Mouse (Mus musculus): ENCODE results near the gene Rpl15. TPM values are rescaled to one million over a fixed set of nuclear protein-coding genes. Genes with fewer than 3 reads are reported as not detected.
A peak's percentile ranks its signal among the peaks of the same experiment; 100 is the strongest.

The Rpl15 gene
- total and polyA plus RNA-seq, 3 experiments = 1,059 to 2,467 (median 2,059) TPM

DNA sequence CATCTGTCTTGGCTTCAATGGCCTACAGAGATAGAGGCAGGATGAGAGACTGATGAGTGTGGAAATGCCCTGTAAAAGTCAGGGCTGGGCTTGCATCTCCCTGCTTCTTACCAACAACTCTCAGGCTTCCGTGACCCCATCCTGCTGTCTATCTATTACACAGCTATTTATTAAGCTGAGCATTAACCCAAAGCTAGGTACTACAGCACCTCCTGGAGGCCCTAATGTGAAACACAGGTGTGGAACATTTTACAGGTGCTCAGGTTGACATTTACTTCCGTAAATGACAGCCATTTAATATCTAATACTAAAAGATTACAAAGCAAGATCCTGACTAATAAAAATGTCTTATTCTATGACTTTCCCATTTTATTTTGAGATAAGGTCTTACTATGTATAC lies 29.5 kb upstream of the Rpl15 start:
- TF ChIP-seq CTCF (conservative IDR thresholded peaks at IDR 0.05 in 1 of 2, IDR thresholded peaks at IDR 0.05 in 1 of 2; ENCODE audit: low read depth in 2 of 2, low read length in 2 of 2) (peak; percentile 17 to 69; a peak in 2 of 4 replicates), RAD21 (IDR thresholded peaks at IDR 0.05; ENCODE audit: low read depth, low read length) (peak; percentile 67), SMC3 (IDR thresholded peaks at IDR 0.05; ENCODE audit: low read depth, low read length) (peak; percentile 63), MAX (IDR thresholded peaks at IDR 0.05; ENCODE audit: low read length) (no peak)
- in situ Hi-C loops (cut with MboI; ENCODE audit: low pct_ligation_motif_present, low pct_unique_long_range_greater_than_20kb, low sequenced_read_pairs) = no loop called here
- H3K4me3 ChIP-seq (replicated peaks in 1 of 3; ENCODE audit: low read depth in 2 of 3, low read length in 2 of 3, poor library complexity in 1 of 3) = no peak overlapping the region
- H3K9me3 ChIP-seq (replicated peaks; ENCODE audit: low read length) = no peaks in the 10 kb centered on the region
- H3K27ac ChIP-seq (ENCODE audit: insufficient read depth, low read depth) = no peak overlapping the region
- DNase-seq (ENCODE audit: extremely low read depth) = no peak
- H3K36me3 ChIP-seq (replicated peaks in 1 of 2; ENCODE audit: control insufficient read depth in 1 of 2, insufficient read depth in 1 of 2, low read length in 1 of 2) = peaks cover 3 to 34% of the 10 kb centered on the region in 2 experiments
- H3K9ac ChIP-seq (ENCODE audit: insufficient read depth, low read depth) = no peak overlapping the region
- no peaks in the 10 kb centered on the region for H3K27me3 ChIP-seq (replicated peaks)
- 0 out of 2 replicates have a peak, but pooled peaks cover 3% of the 10 kb centered on the region for H3K79me2 ChIP-seq (replicated peaks; ENCODE audit: control insufficient read depth, extremely low read depth, insufficient read depth, poor library complexity, severe bottlenecking)
- peaks cover 3 to 67% of the 10 kb centered on the region in 2 experiments for H3K4me1 ChIP-seq (ENCODE audit: control insufficient read depth in 1 of 2, insufficient read depth in 2 of 2)
- no peak overlapping the region for H3K4me2 ChIP-seq (ENCODE audit: insufficient read depth, low read depth, poor library complexity, severe bottlenecking)
- dilution Hi-C loops (cut with MboI; ENCODE audit: extremely low pct_ligation_motif_present, extremely low pct_unique_long_range_greater_than_20kb, low sequenced_read_pairs) = no loop called here

GRCm38 (mm10) chr14:18298874-18299273 lies 27.7 kb upstream of the Rpl15 start:
- Histone ChIP-seq H3K9ac (ENCODE audit: insufficient read depth, low read depth) (no peak overlapping the region), H3K27me3 (replicated peaks) (no peaks in the 10 kb centered on the region), H3K4me1 (ENCODE audit: control insufficient read depth in 1 of 2, insufficient read depth in 2 of 2) (peaks cover 0 to 65% of the 10 kb centered on the region in 2 experiments; a peak in 2 of 4 replicates), H3K4me2 (ENCODE audit: insufficient read depth, low read depth, poor library complexity, severe bottlenecking) (no peak overlapping the region), H3K36me3 (replicated peaks in 1 of 2; ENCODE audit: control insufficient read depth in 1 of 2, insufficient read depth in 1 of 2, low read length in 1 of 2) (peaks cover 3 to 31% of the 10 kb centered on the region in 2 experiments), H3K4me3 (replicated peaks in 1 of 3; ENCODE audit: low read depth in 2 of 3, low read length in 2 of 3, poor library complexity in 1 of 3) (no peak overlapping the region), H3K9me3 (replicated peaks; ENCODE audit: low read length) (no peaks in the 10 kb centered on the region), H3K27ac (ENCODE audit: insufficient read depth, low read depth) (no peak overlapping the region; the same call in 1 of the 2 replicates), H3K79me2 (replicated peaks; ENCODE audit: control insufficient read depth, extremely low read depth, insufficient read depth, poor library complexity, severe bottlenecking) (peaks cover 8% of the 10 kb centered on the region; the same call in 1 of the 2 replicates)
- TF ChIP-seq CTCF (conservative IDR thresholded peaks at IDR 0.05 in 1 of 2, IDR thresholded peaks at IDR 0.05 in 1 of 2; ENCODE audit: low read depth in 2 of 2, low read length in 2 of 2) (no peak), SIN3A (IDR thresholded peaks at IDR 0.05; ENCODE audit: low read length) (no peak), PAX5 (IDR thresholded peaks at IDR 0.05; ENCODE audit: low read length) (no peak), POLR2A (IDR thresholded peaks at IDR 0.05; ENCODE audit: low read depth, low read length) (no peak), POLR2AphosphoS2 (IDR thresholded peaks at IDR 0.05; ENCODE audit: low read depth, low read length) (no peak), JUN (IDR thresholded peaks at IDR 0.05; ENCODE audit: insufficient read depth, low read depth, low read length) (no peak), HCFC1 (IDR thresholded peaks at IDR 0.05; ENCODE audit: low read depth, low read length) (no peak), SMC3 (IDR thresholded peaks at IDR 0.05; ENCODE audit: low read depth, low read length) (no peak), E2F4 (IDR thresholded peaks at IDR 0.05; ENCODE audit: insufficient replicate concordance, low read depth, low read length) (no peak), IRF4 (IDR thresholded peaks at IDR 0.05; ENCODE audit: low read depth, low read length) (no peak), NRF1 (IDR thresholded peaks at IDR 0.05; ENCODE audit: low read depth, low read length) (no peak), CHD2 (IDR thresholded peaks at IDR 0.05; ENCODE audit: low read length) (no peak), UBTF (IDR thresholded peaks at IDR 0.05; ENCODE audit: low read depth, low read length) (no peak), BHLHE40 (IDR thresholded peaks at IDR 0.05; ENCODE audit: low read depth, low read length) (no peak)
- dilution Hi-C loops (cut with MboI; ENCODE audit: extremely low pct_ligation_motif_present, extremely low pct_unique_long_range_greater_than_20kb, low sequenced_read_pairs) (no loop called here), in situ Hi-C loops (cut with MboI; ENCODE audit: low pct_ligation_motif_present, low pct_unique_long_range_greater_than_20kb, low sequenced_read_pairs) (no loop called here)
- no peak for DNase-seq (ENCODE audit: extremely low read depth)

Measured in CH12.LX (cell line).